Mouse (Mus musculus): Measurements from ENCODE around the gene Bysl. TPM values are rescaled to one million over a fixed set of nuclear protein-coding genes. Genes with fewer than 3 reads are reported as not detected.
"Not testable (repeated sequence)": the region's sequence is repeated elsewhere in the genome, so short reads cannot be mapped to it uniquely, and the experiment has no call there.

Gene Bysl
- polyA plus RNA-seq (2015; fragmentation: Nextera tagmentation; extraction: Ambion mirVana): 31.9 and 32.4 TPM in 2 replicates

GRCm38 (mm10) chr17:47610849-47611660 lies at the start of gene Bysl, which contains the start of the genes Med20 and Gm20517:
Gene Bysl, minus strand, starts transcription at chr17:47611492.
Gene Med20, plus strand, starts transcription at chr17:47611582.
Gene Gm20517, plus strand, starts transcription at chr17:47611589.
- H3K27ac ChIP-seq: peak within 1 kb of the TSS; percentile 58
- peak within 1 kb of the TSS; percentile 54 for H3K4me3 ChIP-seq (replicated peaks)
- H3K36me3 ChIP-seq: peaks cover 47% of the 10 kb centered on the region
- H3K4me2 ChIP-seq (replicated peaks): peak within 1 kb of the TSS; percentile 68
- WGBS: under 1% methylated on average over 59 of the region's 59 CpGs
- peak within 1 kb of the TSS; percentile 71 for H3K9ac ChIP-seq (replicated peaks)
- peak; percentile 95 for ATAC-seq
- H3K27me3 ChIP-seq: no peaks in the 10 kb centered on the region
- H3K9me3 ChIP-seq: no peaks in the 10 kb centered on the region
- H3K4me1 ChIP-seq (replicated peaks): peaks cover 26% of the 10 kb centered on the region

DNA sequence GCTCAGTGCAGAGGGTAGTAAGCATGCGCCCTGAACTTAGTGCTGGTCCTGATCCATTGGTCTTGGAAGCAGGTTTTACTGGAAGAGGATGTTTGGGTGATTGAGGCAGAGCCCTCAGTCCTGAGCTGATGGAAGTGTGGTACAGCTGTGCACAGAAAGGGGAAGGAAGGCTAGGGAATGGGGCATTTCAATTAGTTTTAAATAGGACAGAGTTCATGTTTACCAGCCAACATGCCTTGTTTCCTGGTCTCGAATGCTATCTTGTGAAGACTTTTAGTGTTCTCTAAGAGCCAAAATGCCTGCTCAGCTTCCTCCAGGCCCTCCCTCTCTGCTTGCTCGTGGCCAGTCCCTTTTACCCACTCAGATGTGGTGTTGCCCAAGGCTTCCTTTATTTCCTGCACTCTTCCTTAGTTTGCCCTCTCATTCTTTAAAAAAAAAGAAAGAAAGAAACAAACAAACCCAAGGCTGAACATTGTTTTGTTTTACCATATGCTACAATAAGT lies 47.5 kb upstream of the Bysl start:
- H3K4me1 ChIP-seq (replicated peaks): no peaks in the 10 kb centered on the region
- H3K9ac ChIP-seq (replicated peaks): no peak overlapping the region
- ATAC-seq: no peak
- no peak overlapping the region for H3K27ac ChIP-seq
- no peak overlapping the region for H3K4me2 ChIP-seq (replicated peaks)
- WGBS: 91% methylated on average over 3 of the region's 3 CpGs
- H3K36me3 ChIP-seq: peaks cover 14% of the 10 kb centered on the region
- H3K4me3 ChIP-seq (replicated peaks): no peak overlapping the region
- H3K9me3 ChIP-seq: no peaks in the 10 kb centered on the region
- no peaks in the 10 kb centered on the region for H3K27me3 ChIP-seq

GRCm38 (mm10) chr17:47657901-47658300 lies 46.6 kb upstream of the Bysl start:
- no peak overlapping the region for H3K27ac ChIP-seq
- peaks cover 21% of the 10 kb centered on the region for H3K36me3 ChIP-seq
- WGBS: 92% methylated on average over 4 of the region's 4 CpGs
- H3K9me3 ChIP-seq: no peaks in the 10 kb centered on the region
- H3K4me3 ChIP-seq (replicated peaks): no peak overlapping the region
- no peaks in the 10 kb centered on the region for H3K27me3 ChIP-seq
- no peak overlapping the region for H3K4me2 ChIP-seq (replicated peaks)
- no peak for ATAC-seq
- no peak overlapping the region for H3K9ac ChIP-seq (replicated peaks)
- H3K4me1 ChIP-seq (replicated peaks): no peaks in the 10 kb centered on the region

GRCm38 (mm10) chr17:47655697-47656096 lies 44.4 kb upstream of the Bysl start:
- H3K9me3 ChIP-seq: no peaks in the 10 kb centered on the region
- H3K4me2 ChIP-seq (replicated peaks): no peak overlapping the region
- peaks cover 14% of the 10 kb centered on the region for H3K4me1 ChIP-seq (replicated peaks)
- H3K4me3 ChIP-seq (replicated peaks): no peak overlapping the region
- peaks cover 22% of the 10 kb centered on the region for H3K36me3 ChIP-seq
- no peaks in the 10 kb centered on the region for H3K27me3 ChIP-seq
- 78% methylated on average over 5 of the region's 5 CpGs for WGBS
- H3K27ac ChIP-seq: no peak overlapping the region
- no peak for ATAC-seq
- H3K9ac ChIP-seq (replicated peaks): no peak overlapping the region

- ATAC-seq; H3K9ac ChIP-seq (replicated peaks); H3K4me3 ChIP-seq (replicated peaks); H3K27me3 ChIP-seq; H3K9me3 ChIP-seq; H3K27ac ChIP-seq; H3K4me2 ChIP-seq (replicated peaks): not testable (repeated sequence)
- Histone ChIP-seq H3K36me3 (peaks cover 20% of the 10 kb centered on the region), H3K4me1 (replicated peaks) (peaks cover 17% of the 10 kb centered on the region)
- 88% methylated on average over 8 of the region's 8 CpGs for WGBS
Measured at GRCm38 (mm10) chr17:47654346-47654745, 43.1 kb upstream of the Bysl start.

DNA sequence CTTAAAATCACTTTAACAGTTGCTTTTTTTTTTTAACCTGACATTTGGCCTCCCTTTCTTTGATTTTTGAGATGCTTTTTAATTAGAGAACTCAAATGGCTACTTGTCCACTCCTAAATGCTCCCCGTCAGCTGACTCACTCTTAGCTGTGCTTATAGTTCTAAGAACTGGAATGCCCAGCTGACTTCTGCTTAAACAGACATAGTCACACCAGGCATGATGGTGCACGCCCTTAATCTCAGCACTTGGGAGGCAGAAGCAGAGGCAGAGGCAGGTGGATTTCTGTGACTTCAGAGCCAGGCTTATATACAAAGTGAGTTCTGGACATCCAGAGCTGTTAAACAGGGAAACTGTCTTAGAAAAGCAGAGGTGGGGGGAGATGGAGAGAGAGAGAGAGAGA lies 40.7 kb upstream of the Bysl start:
- Histone ChIP-seq H3K36me3 (peaks cover 20% of the 10 kb centered on the region), H3K27me3 (no peaks in the 10 kb centered on the region), H3K4me2 (replicated peaks) (no peak overlapping the region), H3K9ac (replicated peaks) (no peak overlapping the region), H3K4me1 (replicated peaks) (peaks cover 23% of the 10 kb centered on the region), H3K4me3 (replicated peaks) (no peak overlapping the region), H3K27ac (no peak overlapping the region), H3K9me3 (no peaks in the 10 kb centered on the region)
- no peak for ATAC-seq
- WGBS: 67% methylated on average over 2 of the region's 2 CpGs

GRCm38 (mm10) chr17:47648966-47649365 lies 37.7 kb upstream of the Bysl start:
- WGBS: 39% methylated on average over 4 of the region's 4 CpGs
- H3K4me1 ChIP-seq (replicated peaks): peaks cover 23% of the 10 kb centered on the region
- H3K27ac ChIP-seq: 0 out of 2 replicates have a peak overlapping the region, but pooled peaks have one; percentile 25
- ATAC-seq: no peak
- H3K27me3 ChIP-seq: no peaks in the 10 kb centered on the region
- H3K9me3 ChIP-seq: no peaks in the 10 kb centered on the region
- H3K36me3 ChIP-seq: peaks cover 11% of the 10 kb centered on the region
- no peak overlapping the region for H3K4me3 ChIP-seq (replicated peaks)
- H3K4me2 ChIP-seq (replicated peaks): no peak overlapping the region
- H3K9ac ChIP-seq (replicated peaks): no peak overlapping the region

DNA sequence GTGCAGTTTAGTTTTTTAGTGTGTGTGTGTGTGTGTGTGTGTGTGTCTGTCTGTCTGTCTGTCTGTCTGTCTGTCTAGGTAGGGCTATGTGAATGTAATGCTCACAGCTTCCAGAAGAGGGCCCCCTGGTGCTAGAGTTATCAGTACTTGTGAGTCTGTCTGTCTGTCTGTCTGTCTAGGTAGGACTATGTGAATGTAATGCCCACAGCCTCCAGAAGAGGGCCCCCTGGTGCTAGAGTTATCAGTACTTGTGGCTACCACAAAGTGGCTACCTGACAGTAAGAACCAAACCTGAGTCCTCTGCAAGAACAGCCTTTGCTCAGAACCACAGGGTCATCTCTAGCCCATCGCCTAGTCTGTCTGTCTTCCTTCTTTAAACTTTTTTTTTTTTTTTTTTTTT lies 35.4 kb upstream of the Bysl start:
- Histone ChIP-seq H3K9ac (replicated peaks) (no peak overlapping the region), H3K9me3 (no peaks in the 10 kb centered on the region), H3K36me3 (peaks cover 4% of the 10 kb centered on the region; the same call in 1 of the 2 replicates), H3K27ac (no peak overlapping the region), H3K4me2 (replicated peaks) (no peak overlapping the region), H3K4me3 (replicated peaks) (no peak overlapping the region), H3K4me1 (replicated peaks) (peaks cover 15% of the 10 kb centered on the region; the same call in 1 of the 2 replicates), H3K27me3 (no peaks in the 10 kb centered on the region)
- 64% methylated on average over 1 of the region's 1 CpGs for WGBS
- no peak for ATAC-seq

DNA sequence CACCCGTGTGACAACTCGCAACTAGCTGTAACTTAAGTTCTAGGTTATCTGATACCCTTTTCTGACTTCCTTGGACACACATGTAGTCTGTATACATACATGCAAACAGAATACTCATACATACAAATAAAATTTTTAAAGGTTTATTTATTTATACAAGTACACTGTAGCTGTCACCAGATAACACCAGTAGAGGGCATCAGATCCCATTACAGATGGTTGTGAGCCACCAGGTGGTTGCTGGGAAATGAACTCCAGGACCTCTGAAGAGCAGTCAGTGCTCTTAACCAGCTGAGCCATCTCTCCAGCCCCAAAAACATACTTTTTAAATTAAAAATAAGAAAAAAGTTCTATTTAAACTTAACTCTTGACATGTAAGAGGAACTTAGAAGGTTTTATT lies 31.7 kb upstream of the Bysl start:
- no peaks in the 10 kb centered on the region for H3K9me3 ChIP-seq
- H3K9ac ChIP-seq (replicated peaks): no peak overlapping the region
- WGBS: 87% methylated on average over 2 of the region's 2 CpGs
- no peak for ATAC-seq
- H3K4me2 ChIP-seq (replicated peaks): no peak overlapping the region
- peaks cover 6% of the 10 kb centered on the region for H3K4me1 ChIP-seq (replicated peaks)
- H3K27me3 ChIP-seq: no peaks in the 10 kb centered on the region
- no peak overlapping the region for H3K4me3 ChIP-seq (replicated peaks)
- H3K36me3 ChIP-seq: no peaks in the 10 kb centered on the region
- H3K27ac ChIP-seq: no peak overlapping the region

DNA sequence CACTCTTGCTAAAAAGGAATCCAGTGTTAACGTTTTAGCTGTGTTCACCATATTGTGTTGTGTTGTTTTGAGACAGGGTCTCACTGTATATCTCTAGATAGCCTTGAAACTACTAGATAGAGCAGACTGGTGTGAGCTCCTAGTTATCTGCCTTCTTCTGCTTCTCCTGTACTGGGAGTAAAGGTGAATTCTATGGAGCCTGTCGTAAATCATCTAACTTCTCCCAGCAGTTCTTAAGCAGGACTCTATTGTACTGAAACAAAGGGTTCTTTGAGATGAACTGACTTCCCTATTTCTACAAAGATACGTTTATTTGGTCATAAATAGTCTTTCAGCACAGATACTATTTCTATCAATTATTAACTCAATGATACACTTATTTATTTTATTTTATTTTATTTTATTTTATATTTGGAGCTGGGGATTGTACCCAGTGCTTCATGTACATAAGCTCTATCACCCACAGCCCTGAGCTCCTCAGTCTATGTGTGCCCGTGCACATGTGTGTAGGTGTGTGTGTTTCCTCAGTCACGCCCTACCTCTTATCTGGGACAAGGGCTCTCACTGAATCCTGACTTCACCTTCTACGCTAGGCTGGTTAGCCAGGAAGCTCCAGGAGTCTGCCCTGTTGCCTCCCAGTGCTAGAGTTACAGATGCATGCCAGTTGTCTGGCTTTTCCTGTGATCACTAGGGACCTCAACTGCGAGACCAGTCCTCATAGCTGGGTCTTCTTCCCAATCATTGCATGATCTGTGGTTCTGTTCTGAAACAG lies 22.9 kb upstream of the Bysl start:
- WGBS: 83% methylated on average over 7 of the region's 7 CpGs
- H3K9me3 ChIP-seq: no peaks in the 10 kb centered on the region
- peaks cover 41% of the 10 kb centered on the region for H3K4me1 ChIP-seq (replicated peaks)
- H3K27me3 ChIP-seq: no peaks in the 10 kb centered on the region
- H3K4me3 ChIP-seq (replicated peaks): no peak overlapping the region
- no peak for ATAC-seq
- no peak overlapping the region for H3K9ac ChIP-seq (replicated peaks)
- peaks cover 4% of the 10 kb centered on the region; the same call in 1 of the 2 replicates for H3K36me3 ChIP-seq
- H3K4me2 ChIP-seq (replicated peaks): no peak overlapping the region
- H3K27ac ChIP-seq: no peak overlapping the region

DNA sequence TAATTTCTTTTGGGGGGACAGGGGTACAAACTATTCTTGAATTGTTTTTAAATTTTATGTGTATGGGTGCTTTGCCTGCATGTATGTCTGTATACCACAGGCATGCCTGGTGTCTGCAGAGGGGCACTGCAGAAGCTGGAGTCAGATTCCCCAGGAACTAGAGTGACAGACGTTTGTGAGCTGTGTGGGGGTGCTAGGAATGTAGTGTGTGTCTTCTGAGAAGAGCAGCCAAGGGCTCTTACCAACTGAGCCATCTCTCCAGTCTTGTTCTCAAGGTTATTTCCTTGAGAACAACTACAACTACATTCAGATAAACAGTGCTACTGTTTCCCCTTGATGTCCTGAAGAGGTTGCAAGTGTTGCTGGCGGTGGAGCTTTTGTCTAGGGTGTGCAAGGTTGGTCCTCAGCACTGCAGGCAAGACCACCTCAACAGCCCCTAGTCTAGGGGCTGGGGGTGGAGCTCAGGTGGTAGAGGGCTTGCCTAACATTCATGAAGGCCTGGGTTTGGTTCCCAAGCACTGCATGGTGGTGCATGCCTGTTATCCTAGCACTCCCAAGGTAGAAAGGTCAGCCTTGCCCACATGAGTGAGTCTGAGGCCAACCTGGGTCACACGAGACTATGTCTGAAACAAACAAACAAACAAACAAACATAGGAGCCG lies 21.0 kb upstream of the Bysl start:
- no peak overlapping the region for H3K27ac ChIP-seq
- H3K9me3 ChIP-seq: no peaks in the 10 kb centered on the region
- 68% methylated on average over 4 of the region's 4 CpGs for WGBS
- 0 out of 2 replicates have a peak overlapping the region, but pooled peaks have one; percentile 5 for H3K4me3 ChIP-seq (replicated peaks)
- peaks cover 45% of the 10 kb centered on the region for H3K4me1 ChIP-seq (replicated peaks)
- ATAC-seq: no peak
- H3K9ac ChIP-seq (replicated peaks): peak overlapping the region; percentile 51; the same call in 1 of the 2 replicates
- peak overlapping the region; percentile 76 for H3K4me2 ChIP-seq (replicated peaks)
- H3K36me3 ChIP-seq: peaks cover 4% of the 10 kb centered on the region; the same call in 1 of the 2 replicates
- H3K27me3 ChIP-seq: no peaks in the 10 kb centered on the region

Data from midbrain, embryonic 13.5 days (tissue).